15 mouse cellular contexts compared by ENCODE assay signal in genomic region chrX:69744962-69745597, GRCm38 (mm10).
"Had no signal": no experiment of that assay in that cellular context is flagged by ENCODE, and none has a peak within 500 bp of the region (broad histone marks: within the 10 kb centered on the region; RNA-seq: fewer than 3 reads in every experiment).

No protein-coding gene starts in this region.

- ATAC-seq: liver, embryonic 12.5 days; midbrain, embryonic 13.5 days had no signal

- H3K9ac ChIP-seq: limb, embryonic 15.5 days; liver, embryonic 12.5 days; lung, embryonic 14.5 days; midbrain, embryonic 13.5 days; neural tube, embryonic 15.5 days had no signal

- H3K27me3 ChIP-seq: limb, embryonic 15.5 days; liver, embryonic 12.5 days; midbrain, embryonic 13.5 days; neural tube, embryonic 15.5 days had no signal

- H3K27ac ChIP-seq: kidney, postnatal 0 days; limb, embryonic 15.5 days; liver, embryonic 12.5 days; midbrain, embryonic 13.5 days; neural tube, embryonic 15.5 days had no signal

- H3K9me3 ChIP-seq: limb, embryonic 15.5 days; liver, embryonic 12.5 days; midbrain, embryonic 13.5 days; neural tube, embryonic 15.5 days had no signal

- DNase-seq: kidney, adult 9 months; kidney, postnatal 36 days; layer of hippocampus, adult 9-11 months; layer of hippocampus, postnatal 36 days; lung, embryonic 14.5 days; lung, postnatal 10 days; lung, postnatal 4 days; right cerebral cortex, postnatal 14 days; thymus, postnatal 36 days had no signal

- H3K4me2 ChIP-seq: limb, embryonic 15.5 days; liver, embryonic 12.5 days; lung, embryonic 14.5 days; midbrain, embryonic 13.5 days; neural tube, embryonic 15.5 days had no signal

- H3K36me3 ChIP-seq: limb, embryonic 15.5 days; liver, embryonic 12.5 days; midbrain, embryonic 13.5 days; neural tube, embryonic 15.5 days had no signal

- H3K4me3 ChIP-seq: limb, embryonic 15.5 days; liver, embryonic 12.5 days; midbrain, embryonic 13.5 days; myocyte; neural tube, embryonic 15.5 days had no signal

- H3K4me1 ChIP-seq: limb, embryonic 15.5 days; liver, embryonic 12.5 days; midbrain, embryonic 13.5 days; neural tube, embryonic 15.5 days had no signal
